Mouse (Mus musculus) thymus, adult 2 months (tissue): ENCODE data around the gene Ccdc93. TPM values are rescaled to one million over a fixed set of nuclear protein-coding genes. Genes with fewer than 3 reads are reported as not detected.

Experiments used
- DNase-seq: peaks from one replicate; pipeline ENCODE4 v3.0.0; 2021
- H3K27ac ChIP-seq: fragments of 200-500 bp; 2 replicates; pipeline ENCODE4 v1.5.1; 2012; ENCODE audit warnings: low read length, control low read depth; ENCODE audit not compliant: control insufficient read depth, insufficient read depth
- H3K27me3 ChIP-seq: fragments of 200-500 bp; 2 replicates; pipeline ENCODE4 v1.6.1; 2012; ENCODE audit warnings: mild to moderate bottlenecking, low read length, moderate library complexity, mixed read lengths; ENCODE audit not compliant: control insufficient read depth, insufficient read depth
- H3K36me3 ChIP-seq: fragments of 200-500 bp; 2 replicates; pipeline ENCODE4 v1.6.1; 2012; ENCODE audit warnings: mild to moderate bottlenecking, low read length, moderate library complexity; ENCODE audit not compliant: control insufficient read depth, insufficient read depth
- H3K4me1 ChIP-seq: fragments of 200-500 bp; replicated peaks from 2 replicates; pipeline ENCODE4 v1.6.1; 2012; ENCODE audit warnings: low read length; ENCODE audit not compliant: control insufficient read depth, insufficient read depth
- H3K4me3 ChIP-seq: fragments of 200-500 bp; 2 replicates; pipeline ENCODE4 v1.5.1; 2012; ENCODE audit warnings: mild to moderate bottlenecking, low read length, control low read depth, moderate library complexity; ENCODE audit not compliant: control insufficient read depth, insufficient read depth
- CTCF ChIP-seq: fragments of 200-500 bp; IDR thresholded peaks from 2 replicates; pipeline ENCODE4 v1.5.1; 2012; ENCODE audit warnings: mild to moderate bottlenecking, control low read depth, low read length, moderate library complexity, borderline replicate concordance; ENCODE audit not compliant: control insufficient read depth, poor library complexity, insufficient read depth; ENCODE audit errors: extremely low read depth
- POLR2A ChIP-seq: fragments of 200-500 bp; IDR thresholded peaks from 2 replicates; pipeline ENCODE4 v1.6.1; 2012; ENCODE audit warnings: mild to moderate bottlenecking, low read length, control low read depth, moderate library complexity; ENCODE audit not compliant: control insufficient read depth, poor library complexity, insufficient read depth; ENCODE audit errors: extremely low read depth
- WGBS: fragments of 180-500 bp; shearing (Covaris S2); methylation state at CpG from one replicate; pipeline ENCODE4 v1.1.7; 2018; 5-methylcytosine and 5-hydroxymethylcytosine counted together
- polyA plus RNA-seq: library from polyadenylated mRNA; depleted of rRNA; stranded (reverse); fragments of >200 nt; gene quantifications from 2 replicates; pipeline ENCODE4 v1.2.3, GENCODE M21; 2012

The Ccdc93 gene
- polyA plus RNA-seq, 1 experiment, result 25.6 TPM

GRCm38 (mm10) chr1:121486803-121487202 is 56.0 kb downstream of the Ccdc93 start:
- H3K27ac ChIP-seq, result no peak overlapping the region
- no peaks in the 10 kb centered on the region for H3K27me3 ChIP-seq
- H3K4me1 ChIP-seq, result no peaks in the 10 kb centered on the region
- TF ChIP-seq CTCF (no peak), POLR2A (no peak)
- no peak overlapping the region for H3K4me3 ChIP-seq
- DNase-seq, result no peak
- H3K36me3 ChIP-seq, result peaks cover 54% of the 10 kb centered on the region
- WGBS, result 94% methylated on average over 6 of the region's 6 CpGs

- TF ChIP-seq CTCF (peak; percentile 51; the same call in 1 of the 2 replicates), POLR2A (no peak)
- Histone ChIP-seq H3K4me3 (no peak overlapping the region), H3K27ac (no peak overlapping the region), H3K36me3 (peaks cover 65% of the 10 kb centered on the region), H3K4me1 (no peaks in the 10 kb centered on the region), H3K27me3 (no peaks in the 10 kb centered on the region)
- peak; percentile 63 for DNase-seq
- 54% methylated on average over 5 of the region's 5 CpGs for WGBS
These were observed 59.4 kb downstream of the Ccdc93 start for GRCm38 (mm10) chr1:121490241-121490640.

GRCm38 (mm10) chr1:121497093-121497492 is 66.2 kb downstream of the Ccdc93 start:
- H3K4me3 ChIP-seq, result no peak overlapping the region
- TF ChIP-seq CTCF (no peak), POLR2A (no peak)
- H3K4me1 ChIP-seq, result no peaks in the 10 kb centered on the region
- H3K36me3 ChIP-seq, result peaks cover 58% of the 10 kb centered on the region
- DNase-seq, result no peak
- H3K27me3 ChIP-seq, result no peaks in the 10 kb centered on the region
- H3K27ac ChIP-seq, result no peak overlapping the region
- 95% methylated on average over 4 of the region's 4 CpGs for WGBS

- Histone ChIP-seq H3K4me3 (no peak overlapping the region), H3K4me1 (no peaks in the 10 kb centered on the region), H3K27me3 (no peaks in the 10 kb centered on the region), H3K36me3 (no peaks in the 10 kb centered on the region), H3K27ac (no peak overlapping the region)
- WGBS, result 30% methylated on average over 2 of the region's 2 CpGs
- TF ChIP-seq CTCF, result no peak
- no peak for DNase-seq
These were observed 77.9 kb downstream of the Ccdc93 start for GRCm38 (mm10) chr1:121508729-121509128.

GRCm38 (mm10) chr1:121510420-121511140 is 79.7 kb downstream of the Ccdc93 start:
- no peak for DNase-seq

GRCm38 (mm10) chr1:121511186-121511585 is 80.3 kb downstream of the Ccdc93 start:
- H3K27me3 ChIP-seq, result no peaks in the 10 kb centered on the region
- no peaks in the 10 kb centered on the region for H3K36me3 ChIP-seq
- 91% methylated on average over 2 of the region's 2 CpGs for WGBS
- TF ChIP-seq POLR2A (no peak), CTCF (no peak)
- no peak overlapping the region for H3K27ac ChIP-seq
- no peaks in the 10 kb centered on the region for H3K4me1 ChIP-seq
- no peak overlapping the region for H3K4me3 ChIP-seq
- DNase-seq, result no peak

More at GRCm38 (mm10) chr1:121510420-121511140, 79.7 kb downstream of the Ccdc93 start:
- no peak overlapping the region for H3K27ac ChIP-seq
- 92% methylated on average over 19 of the region's 19 CpGs for WGBS
- no peaks in the 10 kb centered on the region for H3K27me3 ChIP-seq
- no peaks in the 10 kb centered on the region for H3K36me3 ChIP-seq
- H3K4me1 ChIP-seq, result no peaks in the 10 kb centered on the region
- H3K4me3 ChIP-seq, result no peak overlapping the region
- TF ChIP-seq CTCF (no peak), POLR2A (no peak)

- TF ChIP-seq POLR2A, result no peak
- TF ChIP-seq CTCF, result no peak
- H3K4me1 ChIP-seq, result no peaks in the 10 kb centered on the region
These were observed 81.1 kb downstream of the Ccdc93 start for GRCm38 (mm10) chr1:121511966-121512365.

More at GRCm38 (mm10) chr1:121511966-121512365, 81.1 kb downstream of the Ccdc93 start:
- Histone ChIP-seq H3K36me3 (no peaks in the 10 kb centered on the region), H3K27ac (no peak overlapping the region), H3K4me3 (no peak overlapping the region), H3K27me3 (no peaks in the 10 kb centered on the region)
- DNase-seq, result no peak
- WGBS, result 92% methylated on average over 2 of the region's 2 CpGs
